Mouse (Mus musculus) midbrain, postnatal 0 days (tissue): ENCODE measurements around the gene Hnrnpa0. TPM values are rescaled to one million over a fixed set of nuclear protein-coding genes. Genes with fewer than 3 reads are reported as not detected.

ENCODE experiments used
- ATAC-seq: fragments of 200-750 bp; cut with Nextera tagmentation; 2 replicates; pipeline ENCODE4 v1.8.0; 2017; ENCODE audit warnings: moderate number of reproducible peaks, mild to moderate bottlenecking, moderate TSS enrichment, moderate library complexity; ENCODE audit not compliant: low FRiP score
- DNase-seq: peaks from one replicate; pipeline ENCODE4 v3.0.0-alpha.2; 2015; ENCODE audit warnings: low spot score
- H3K27ac ChIP-seq: fragments of 300-500 bp; sonication (generic); 2 replicates; pipeline ENCODE4 v1.5.1; 2014; ENCODE audit warnings: low read depth, mild to moderate bottlenecking, low read length, mixed read lengths
- H3K27me3 ChIP-seq: fragments of 300-500 bp; sonication (generic); 2 replicates; pipeline ENCODE4 v1.6.1; 2014; ENCODE audit warnings: low read length, control low read depth, mixed read lengths; ENCODE audit not compliant: insufficient read depth
- H3K36me3 ChIP-seq: fragments of 300-500 bp; sonication (generic); 2 replicates; pipeline ENCODE4 v1.6.1; 2014; ENCODE audit warnings: low read length, control low read depth, mixed read lengths; ENCODE audit not compliant: insufficient read depth
- H3K4me1 ChIP-seq: fragments of 300-500 bp; sonication (generic); 2 replicates; pipeline ENCODE4 v1.6.1; 2014; ENCODE audit warnings: mild to moderate bottlenecking, control low read depth, antibody characterized with exemption, low read length, mixed read lengths; ENCODE audit not compliant: insufficient read depth
- H3K4me2 ChIP-seq: fragments of 300-500 bp; sonication (generic); 2 replicates; pipeline ENCODE4 v1.6.1; 2014; ENCODE audit warnings: low read depth, mild to moderate bottlenecking, low read length, mixed read lengths; ENCODE audit not compliant: poor library complexity, severe bottlenecking
- H3K4me3 ChIP-seq: fragments of 300-500 bp; sonication (generic); 2 replicates; pipeline ENCODE4 v1.5.1; 2014; ENCODE audit warnings: low read depth, mild to moderate bottlenecking, low read length, moderate library complexity
- H3K9ac ChIP-seq: fragments of 300-500 bp; sonication (generic); replicated peaks from 2 replicates; pipeline ENCODE4 v1.6.1; 2014; ENCODE audit warnings: mild to moderate bottlenecking, low read length, moderate library complexity, mixed read lengths; ENCODE audit not compliant: poor library complexity, severe bottlenecking
- H3K9me3 ChIP-seq: fragments of 300-500 bp; sonication (generic); 2 replicates; pipeline ENCODE4 v1.6.1; 2016; ENCODE audit warnings: low read length, control low read depth
- CTCF ChIP-seq: IDR thresholded peaks from 2 replicates; pipeline ENCODE4 v1.5.1; 2016; ENCODE audit warnings: antibody characterized with exemption, mild to moderate bottlenecking
- WGBS: fragments of 180-500 bp; shearing (Covaris S2); extraction: QIAGEN DNeasy Blood & Tissue Kit; methylation state at CpG from one replicate; pipeline ENCODE4 v1.1.7; 2014; 5-methylcytosine and 5-hydroxymethylcytosine counted together
- polyA plus RNA-seq: library from polyadenylated mRNA; unstranded; fragments of >200 nt; fragmentation: Nextera tagmentation; extraction: Ambion mirVana; gene quantifications from 2 replicates; pipeline ENCODE4 v1.2.1, GENCODE M21; 2015
- total RNA-seq: library from RNA; depleted of rRNA; stranded (reverse); fragments of >200 nt; gene quantifications from 2 replicates; pipeline ENCODE4 v1.2.3, GENCODE M21; 2014

Gene Hnrnpa0
- total and polyA plus RNA-seq, 2 experiments from 2014 or later = 62.5 to 185 TPM

DNA sequence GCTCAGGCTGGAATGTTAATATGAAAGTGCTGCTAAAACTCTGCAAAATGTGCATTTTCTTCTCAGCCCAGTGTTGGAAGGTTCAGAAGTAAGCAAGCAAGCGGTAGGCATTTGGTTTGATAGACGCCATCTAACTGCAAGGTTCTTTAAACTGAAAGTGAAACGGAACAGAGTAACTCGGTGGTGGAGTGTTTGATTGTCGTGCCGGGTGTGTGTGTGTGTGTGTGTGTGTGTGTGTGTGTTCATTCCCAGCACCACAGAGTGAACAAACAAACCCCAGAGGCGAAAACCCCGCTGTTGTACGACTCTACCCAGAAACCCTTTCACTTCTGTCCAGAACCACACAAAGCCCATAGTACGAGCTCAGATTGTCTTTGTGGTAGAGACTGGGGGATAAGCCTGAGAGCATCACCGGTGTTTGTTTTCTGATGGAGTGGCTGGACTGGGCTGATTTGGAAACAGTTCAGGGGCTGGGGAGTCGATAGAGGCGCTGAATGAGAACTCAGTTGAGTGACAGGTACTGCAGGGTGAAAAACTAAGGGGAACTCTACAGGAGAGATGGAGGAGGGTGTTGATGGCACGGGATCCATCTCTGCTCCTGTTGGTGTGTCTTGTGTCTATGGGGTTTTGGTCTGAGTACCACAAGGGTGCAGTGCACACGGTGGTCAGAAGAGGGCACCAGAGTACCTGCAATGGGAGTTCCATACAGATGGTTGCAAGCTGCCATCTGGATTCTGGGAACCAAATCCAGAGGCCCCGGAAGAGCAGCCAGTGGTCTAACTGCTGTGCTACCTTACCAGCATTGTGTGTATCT, 29.9 kb upstream of the Hnrnpa0 start:
- Histone ChIP-seq H3K36me3 (peaks cover 12% of the 10 kb centered on the region), H3K27me3 (no peaks in the 10 kb centered on the region), H3K9me3 (no peaks in the 10 kb centered on the region), H3K4me1 (no peaks in the 10 kb centered on the region; the same call in 1 of the 2 replicates), H3K27ac (peak overlapping the region; percentile 82), H3K9ac (peak overlapping the region; percentile 79), H3K4me3 (peak overlapping the region; percentile 81), H3K4me2 (peak overlapping the region; percentile 95)
- peak; percentile 93 for TF ChIP-seq CTCF
- WGBS = 5% methylated on average over 16 of the region's 16 CpGs
- DNase-seq (peak; percentile 94), ATAC-seq (peak; percentile 67)

- peaks cover 11% of the 10 kb centered on the region for H3K36me3 ChIP-seq
- peak within 1 kb of the TSS; percentile 82 for H3K27ac ChIP-seq
- ATAC-seq (peak; percentile 86), DNase-seq (peak; percentile 87)
- no peaks in the 10 kb centered on the region; the same call in 1 of the 2 replicates for H3K4me1 ChIP-seq
- 0% methylated on average over 30 of the region's 30 CpGs for WGBS
- no peaks in the 10 kb centered on the region for H3K9me3 ChIP-seq
- no peaks in the 10 kb centered on the region for H3K27me3 ChIP-seq
- peak; percentile 59 for TF ChIP-seq CTCF
- H3K9ac ChIP-seq = peak within 1 kb of the TSS; percentile 79
- H3K4me2 ChIP-seq = peak within 1 kb of the TSS; percentile 95
- H3K4me3 ChIP-seq = peak within 1 kb of the TSS; percentile 81
These were observed 29.2 kb upstream of the Hnrnpa0 start, which contains the start of gene Idnk for GRCm38 (mm10) chr13:58157447-58158098. Gene Idnk, plus strand, starts transcription at chr13:58157649.

GRCm38 (mm10) chr13:58157036-58157435, 28.7 kb upstream of the Hnrnpa0 start:
- TF ChIP-seq CTCF = no peak
- WGBS = 14% methylated on average over 8 of the region's 8 CpGs
- no peaks in the 10 kb centered on the region for H3K9me3 ChIP-seq
- peak overlapping the region; percentile 82; the same call in 1 of the 2 replicates for H3K27ac ChIP-seq
- ATAC-seq = no peak
- peaks cover 11% of the 10 kb centered on the region for H3K36me3 ChIP-seq
- no peaks in the 10 kb centered on the region for H3K27me3 ChIP-seq
- peak overlapping the region; percentile 79 for H3K9ac ChIP-seq
- peak overlapping the region; percentile 81 for H3K4me3 ChIP-seq
- peak; percentile 24 for DNase-seq
- no peaks in the 10 kb centered on the region; the same call in 1 of the 2 replicates for H3K4me1 ChIP-seq
- H3K4me2 ChIP-seq = peak overlapping the region; percentile 95

GRCm38 (mm10) chr13:58156031-58156430, 27.7 kb upstream of the Hnrnpa0 start:
- no peaks in the 10 kb centered on the region for H3K9me3 ChIP-seq
- no peak for ATAC-seq
- no peak overlapping the region for H3K4me2 ChIP-seq
- no peak overlapping the region for H3K27ac ChIP-seq
- no peaks in the 10 kb centered on the region; the same call in 1 of the 2 replicates for H3K4me1 ChIP-seq
- no peak overlapping the region for H3K9ac ChIP-seq
- 91% methylated on average over 2 of the region's 2 CpGs for WGBS
- no peak overlapping the region for H3K4me3 ChIP-seq
- no peak for DNase-seq
- peak; percentile 12; the same call in 1 of the 2 replicates for TF ChIP-seq CTCF
- peaks cover 10% of the 10 kb centered on the region for H3K36me3 ChIP-seq
- no peaks in the 10 kb centered on the region for H3K27me3 ChIP-seq

- no peaks in the 10 kb centered on the region for H3K27me3 ChIP-seq
- H3K4me1 ChIP-seq = no peaks in the 10 kb centered on the region; the same call in 1 of the 2 replicates
- DNase-seq = no peak
- H3K36me3 ChIP-seq = no peaks in the 10 kb centered on the region
- no peak overlapping the region for H3K4me3 ChIP-seq
- no peaks in the 10 kb centered on the region for H3K9me3 ChIP-seq
- TF ChIP-seq CTCF = no peak
- no peak overlapping the region for H3K9ac ChIP-seq
- 80% methylated on average over 11 of the region's 11 CpGs for WGBS
- no peak overlapping the region for H3K27ac ChIP-seq
- no peak overlapping the region for H3K4me2 ChIP-seq
- ATAC-seq = no peak
These were observed 22.1 kb upstream of the Hnrnpa0 start for GRCm38 (mm10) chr13:58150442-58150841.
